8 mouse cellular contexts compared by ENCODE assay signal in genomic region chr7:80024521-80025390, GRCm38 (mm10). TPM values are rescaled to one million over a fixed set of nuclear protein-coding genes. Genes with fewer than 3 reads are reported as not detected.
DNase-seq lines count a peak whose midpoint lies in the region; ATAC-seq and TF ChIP-seq lines count a peak whose summit lies in the region.

TSS of gene Zfp710 (plus strand) at chr7:80024814.

- peak within 1 kb of the TSS; percentile 99 for H3K9ac ChIP-seq in forebrain, embryonic 12.5 days
- peak within 1 kb of the TSS; percentile 94 for H3K9ac ChIP-seq in heart, embryonic 15.5 days
- peak within 1 kb of the TSS; percentile 90 for H3K9ac ChIP-seq in liver, postnatal 0 days (replicated peaks)
- peak within 1 kb of the TSS; percentile 92 for H3K9ac ChIP-seq in neural tube, embryonic 12.5 days

- H3K27ac ChIP-seq in forebrain, embryonic 12.5 days: peak within 1 kb of the TSS; percentile 98
- peak within 1 kb of the TSS; percentile 97 for H3K27ac ChIP-seq in heart, embryonic 15.5 days
- peak within 1 kb of the TSS; percentile 99 for H3K27ac ChIP-seq in liver, postnatal 0 days (ENCODE audit: low read depth)
- H3K27ac ChIP-seq in neural tube, embryonic 12.5 days: peak within 1 kb of the TSS; percentile 96
- peak within 1 kb of the TSS; percentile 86 for H3K27ac ChIP-seq in testis, adult 2 months (ENCODE audit: control insufficient read depth, insufficient read depth, low read depth, low read length)

- no peak for TF ChIP-seq CTCF in brain, embryonic 14.5 days (IDR thresholded peaks at IDR 0.05; ENCODE audit: borderline replicate concordance, extremely low read depth, insufficient read depth, insufficient read length)
- peak; percentile 49 for TF ChIP-seq CTCF in liver, postnatal 0 days (IDR thresholded peaks at IDR 0.05; ENCODE audit: low read depth)
- TF ChIP-seq CTCF in testis, adult 2 months (IDR thresholded peaks at IDR 0.05; ENCODE audit: control insufficient read depth, insufficient read depth, insufficient replicate concordance, low read depth, low read length): no peak

- no peaks in the 10 kb centered on the region for H3K9me3 ChIP-seq in forebrain, embryonic 12.5 days
- no peaks in the 10 kb centered on the region for H3K9me3 ChIP-seq in heart, embryonic 15.5 days (replicated peaks)
- H3K9me3 ChIP-seq in liver, postnatal 0 days (ENCODE audit: low read length): no peaks in the 10 kb centered on the region
- no peaks in the 10 kb centered on the region for H3K9me3 ChIP-seq in neural tube, embryonic 12.5 days

- peak within 1 kb of the TSS; percentile 90 for H3K4me3 ChIP-seq in forebrain, embryonic 12.5 days (replicated peaks)
- peak within 1 kb of the TSS; percentile 94 for H3K4me3 ChIP-seq in heart, embryonic 15.5 days
- H3K4me3 ChIP-seq in liver, postnatal 0 days (ENCODE audit: low read depth, low read length): peak within 1 kb of the TSS; percentile 81
- H3K4me3 ChIP-seq in neural tube, embryonic 12.5 days: peak within 1 kb of the TSS; percentile 86
- H3K4me3 ChIP-seq in testis, adult 2 months (ENCODE audit: control insufficient read depth, low read depth, low read length): peak within 1 kb of the TSS; percentile 80

- H3K4me2 ChIP-seq in forebrain, embryonic 12.5 days: peak within 1 kb of the TSS; percentile 89
- H3K4me2 ChIP-seq in heart, embryonic 15.5 days: peak within 1 kb of the TSS; percentile 92
- peak within 1 kb of the TSS; percentile 97 for H3K4me2 ChIP-seq in liver, postnatal 0 days (ENCODE audit: low read depth, low read length)
- H3K4me2 ChIP-seq in neural tube, embryonic 12.5 days (replicated peaks): peak within 1 kb of the TSS; percentile 87

- H3K4me1 ChIP-seq in forebrain, embryonic 12.5 days: peaks cover 38% of the 10 kb centered on the region
- H3K4me1 ChIP-seq in heart, embryonic 15.5 days (replicated peaks): peaks cover 31% of the 10 kb centered on the region
- peaks cover 18% of the 10 kb centered on the region for H3K4me1 ChIP-seq in liver, postnatal 0 days (ENCODE audit: insufficient read depth)
- peaks cover 27% of the 10 kb centered on the region for H3K4me1 ChIP-seq in neural tube, embryonic 12.5 days
- peaks cover 7% of the 10 kb centered on the region for H3K4me1 ChIP-seq in testis, adult 2 months (ENCODE audit: control insufficient read depth, insufficient read depth, low read length)

- peak; percentile 62; the same call in 1 of the 2 replicates for TF ChIP-seq POLR2A in brain, embryonic 14.5 days (IDR thresholded peaks at IDR 0.05; ENCODE audit: borderline replicate concordance, extremely low read depth, insufficient read depth, insufficient read length, poor library complexity, severe bottlenecking)
- TF ChIP-seq POLR2A in testis, adult 2 months (IDR thresholded peaks at IDR 0.05; ENCODE audit: control insufficient read depth, low read depth, low read length): peak; percentile 32; the same call in 1 of the 2 replicates

- ATAC-seq in forebrain, embryonic 12.5 days (ENCODE audit: low FRiP score): peak; percentile 85
- peak; percentile 89 for ATAC-seq in heart, embryonic 15.5 days (replicated peaks; ENCODE audit: insufficient number of reproducible peaks, insufficient read depth, low FRiP score, low read depth)
- peak; percentile 86 for ATAC-seq in liver, postnatal 0 days
- ATAC-seq in neural tube, embryonic 12.5 days (ENCODE audit: low FRiP score, low read depth): peak; percentile 87

- TF ChIP-seq EP300 in liver, postnatal 0 days (IDR thresholded peaks at IDR 0.05; ENCODE audit: low read depth): no peak

- under 1% methylated on average over 42 of the region's 42 CpGs for WGBS in forebrain, embryonic 12.5 days
- 2% methylated on average over 40 of the region's 42 CpGs for WGBS in heart, embryonic 15.5 days
- under 1% methylated on average over 38 of the region's 42 CpGs for WGBS in liver, postnatal 0 days (ENCODE audit: insufficient replicate concordance)
- WGBS in neural tube, embryonic 12.5 days: under 1% methylated on average over 42 of the region's 42 CpGs

- no peaks in the 10 kb centered on the region for H3K36me3 ChIP-seq in forebrain, embryonic 12.5 days (replicated peaks)
- no peaks in the 10 kb centered on the region for H3K36me3 ChIP-seq in heart, embryonic 15.5 days
- no peaks in the 10 kb centered on the region; the same call in 1 of the 2 replicates for H3K36me3 ChIP-seq in liver, postnatal 0 days (replicated peaks; ENCODE audit: insufficient read depth, low read length)
- H3K36me3 ChIP-seq in neural tube, embryonic 12.5 days: no peaks in the 10 kb centered on the region
- H3K36me3 ChIP-seq in testis, adult 2 months (ENCODE audit: control insufficient read depth, insufficient read depth, low read length): no peaks in the 10 kb centered on the region

- peak; percentile 21 for DNase-seq in CD4-positive helper T cell, adult 2 months (ENCODE audit: low read depth, low spot score)
- peak; percentile 93 for DNase-seq in brain, embryonic 14.5 days (ENCODE audit: low read depth)
- DNase-seq in kidney, postnatal 25 days: peak; percentile 89 to 96
- peak; percentile 86 for DNase-seq in liver, postnatal 0 days

- H3K27me3 ChIP-seq in forebrain, embryonic 12.5 days: no peaks in the 10 kb centered on the region
- no peaks in the 10 kb centered on the region for H3K27me3 ChIP-seq in heart, embryonic 15.5 days
- H3K27me3 ChIP-seq in liver, postnatal 0 days (ENCODE audit: insufficient read depth, low read length): no peaks in the 10 kb centered on the region
- H3K27me3 ChIP-seq in neural tube, embryonic 12.5 days (replicated peaks): no peaks in the 10 kb centered on the region
- H3K27me3 ChIP-seq in testis, adult 2 months (ENCODE audit: control insufficient read depth, insufficient read depth, low read length): no peaks in the 10 kb centered on the region; the same call in 1 of the 2 replicates

RNA-seq across cellular contexts. Expression of gene Zfp710, which starts in this region (rescaled TPM):
- 34.8 and 36.1 TPM in 2 replicates for polyA plus RNA-seq in brain, embryonic 14.5 days (2012; rRNA removed)
- polyA plus RNA-seq in forebrain, embryonic 12.5 days (2016; fragmentation: Nextera tagmentation; extraction: Ambion mirVana): 30.5 and 33.9 TPM in 2 replicates
- polyA plus RNA-seq in heart, embryonic 15.5 days (2015; fragmentation: Nextera tagmentation; extraction: Ambion mirVana): 9.4 and 13.6 TPM in 2 replicates
- polyA plus RNA-seq in liver, postnatal 0 days (2015; fragmentation: Nextera tagmentation; extraction: Ambion mirVana): 5.9 and 6.4 TPM in 2 replicates
- polyA plus RNA-seq in neural tube, embryonic 12.5 days (2016; fragmentation: Nextera tagmentation; extraction: Ambion mirVana): 24.7 and 26.3 TPM in 2 replicates
- polyA plus RNA-seq in testis, adult 2 months (2012; rRNA removed): 3.8 and 5.1 TPM in 2 replicates

Comparison
In these comparisons a context has a peak if more than half of its experiments do, and no peak if none do; other contexts are left out.
1. Peak in every context shown above with its lines: DNase-seq, ATAC-seq, H3K4me3 ChIP-seq and H3K27ac ChIP-seq.
2. DNase-seq: peak in every context shown above with its lines; median percentile 93 in brain, embryonic 14.5 days; 92 in kidney, postnatal 25 days; 86 in liver, postnatal 0 days; 21 in CD4-positive helper T cell, adult 2 months.